Mouse (Mus musculus) embryo, embryonic 10 days (tissue): ENCODE data around the gene Rpl11.
"Not testable (repeated sequence)": the region's sequence is repeated elsewhere in the genome, so short reads cannot be mapped to it uniquely, and the experiment has no call there.

Source experiments
- DNase-seq: peaks from one replicate; pipeline ENCODE4 v3.0.0-alpha.2; 2015; ENCODE audit warnings: low spot score

Gene Rpl11

DNA sequence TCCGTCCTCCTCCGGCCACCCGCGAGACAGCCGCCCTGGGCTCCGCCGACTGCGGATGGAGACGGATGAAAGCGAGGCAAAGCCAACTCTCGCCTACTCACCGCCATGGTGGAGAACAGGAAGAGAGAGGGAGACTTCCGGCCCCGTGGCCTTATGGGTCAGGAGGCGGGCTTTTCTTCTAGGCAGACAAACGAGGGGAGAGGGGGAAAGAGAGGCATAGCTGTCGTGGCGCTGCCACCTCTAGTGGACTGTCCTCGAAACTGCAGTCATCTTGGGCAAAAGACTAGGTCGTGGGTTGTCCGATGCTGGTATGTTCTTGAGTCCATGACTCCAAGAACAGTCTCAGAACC is at the start of gene Rpl11:
Rpl11 (minus strand) TSS at position 182 of the 350 bp plus-strand sequence.
- peak; percentile 97 for DNase-seq

DNA sequence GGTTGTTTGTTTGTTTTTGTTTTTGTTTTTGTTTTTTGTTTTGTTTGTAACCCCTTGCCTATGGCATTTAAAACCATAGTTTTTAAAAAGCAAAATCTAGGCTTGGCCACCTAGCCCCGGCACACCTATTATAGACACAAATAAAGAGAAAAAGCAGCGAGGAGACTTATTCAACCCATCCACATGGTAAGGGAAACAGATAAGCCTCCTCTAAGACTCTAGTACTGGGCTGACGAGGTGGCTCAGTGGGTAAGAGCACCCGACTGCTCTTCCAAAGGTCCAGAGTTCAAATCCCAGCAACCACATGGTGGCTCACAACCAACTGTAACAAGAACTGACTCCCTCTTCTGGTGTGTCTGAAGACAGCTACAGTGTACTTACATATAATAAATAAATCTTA is 48.5 kb upstream of the Rpl11 start:
- not testable (repeated sequence) for DNase-seq

DNA sequence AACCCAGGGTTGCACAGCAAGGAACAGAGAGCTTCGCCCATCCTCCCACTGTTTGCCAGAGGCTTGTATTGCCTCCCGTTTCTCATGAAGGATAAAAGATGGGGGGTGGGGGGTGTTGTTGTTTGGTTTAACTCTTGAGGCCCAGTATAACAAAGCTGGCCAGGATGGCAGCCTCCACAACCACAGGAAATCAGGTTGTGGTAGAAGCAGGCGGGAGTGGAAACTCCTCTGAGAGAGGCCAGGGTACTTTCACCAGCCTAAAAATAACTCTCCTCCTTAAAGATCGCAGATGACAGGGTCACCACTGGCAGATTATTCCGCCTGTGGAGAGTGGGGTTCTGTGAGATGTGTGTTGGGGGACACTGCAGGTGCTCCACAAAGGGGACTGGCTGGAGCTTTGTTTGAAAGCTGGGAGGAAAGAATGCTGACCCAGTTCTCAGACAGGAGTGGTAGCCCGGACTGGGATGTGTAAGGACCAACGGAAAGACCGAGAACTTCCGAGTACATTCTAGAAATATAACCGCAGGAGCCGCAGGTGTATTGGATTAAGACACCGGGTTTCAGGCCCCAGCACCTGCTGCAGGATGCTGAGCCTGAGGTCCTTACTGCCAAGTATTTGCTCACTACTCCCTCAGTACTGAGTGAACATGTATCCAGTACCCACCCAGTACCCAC is 47.3 kb upstream of the Rpl11 start:
- no peak for DNase-seq

DNA sequence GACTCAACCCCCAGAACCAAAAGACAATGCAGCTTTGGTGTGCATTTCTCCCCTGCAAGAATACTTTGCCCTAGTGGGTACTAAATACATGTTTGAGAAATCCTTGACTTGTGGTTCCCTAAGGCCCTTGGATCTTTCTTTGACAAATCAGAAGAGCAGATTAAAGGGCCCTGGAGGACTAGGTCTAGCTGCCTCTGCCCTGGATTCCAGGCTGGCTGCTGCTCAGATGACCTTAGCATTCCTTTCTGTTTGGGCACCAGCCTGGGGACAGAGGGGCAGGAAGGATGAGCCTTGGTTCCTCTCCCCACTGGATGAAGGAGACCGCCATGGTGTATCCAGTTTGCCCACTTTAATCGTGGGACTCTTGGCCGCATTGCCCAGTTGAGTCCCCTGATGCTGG is 45.2 kb upstream of the Rpl11 start:
- no peak for DNase-seq

DNA sequence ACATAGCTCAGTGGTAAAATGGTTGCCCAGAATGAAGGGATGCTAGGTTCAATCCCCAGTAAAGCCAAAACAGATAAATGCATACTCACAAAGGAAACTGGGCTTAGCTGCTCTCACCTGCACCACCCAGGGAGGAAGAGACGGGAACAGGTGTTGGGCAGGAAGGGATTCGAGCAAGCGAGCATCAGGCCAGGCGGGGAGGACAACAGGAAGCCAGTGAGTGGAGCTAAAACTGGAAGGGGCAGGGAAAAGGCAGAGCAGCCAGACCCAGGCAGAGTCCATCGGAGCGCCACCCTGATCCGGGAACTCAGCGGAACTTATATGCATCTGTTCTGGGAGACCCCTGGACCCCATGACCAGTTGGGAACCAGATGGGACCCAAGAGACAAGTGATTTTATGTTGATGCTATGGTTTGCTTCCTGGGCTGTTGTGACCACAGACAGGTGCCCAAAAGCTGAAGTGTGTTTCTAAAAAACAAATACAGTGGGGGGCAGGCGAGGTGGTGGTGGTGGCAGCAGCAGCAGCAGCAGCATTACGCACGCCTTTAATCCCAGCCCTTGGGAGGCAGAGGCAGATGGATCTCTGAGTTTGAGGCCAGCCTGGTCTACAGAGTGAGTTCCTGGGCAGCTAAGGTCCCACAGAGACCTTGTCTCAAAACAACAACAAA is 43.4 kb upstream of the Rpl11 start:
- DNase-seq: no peak

DNA sequence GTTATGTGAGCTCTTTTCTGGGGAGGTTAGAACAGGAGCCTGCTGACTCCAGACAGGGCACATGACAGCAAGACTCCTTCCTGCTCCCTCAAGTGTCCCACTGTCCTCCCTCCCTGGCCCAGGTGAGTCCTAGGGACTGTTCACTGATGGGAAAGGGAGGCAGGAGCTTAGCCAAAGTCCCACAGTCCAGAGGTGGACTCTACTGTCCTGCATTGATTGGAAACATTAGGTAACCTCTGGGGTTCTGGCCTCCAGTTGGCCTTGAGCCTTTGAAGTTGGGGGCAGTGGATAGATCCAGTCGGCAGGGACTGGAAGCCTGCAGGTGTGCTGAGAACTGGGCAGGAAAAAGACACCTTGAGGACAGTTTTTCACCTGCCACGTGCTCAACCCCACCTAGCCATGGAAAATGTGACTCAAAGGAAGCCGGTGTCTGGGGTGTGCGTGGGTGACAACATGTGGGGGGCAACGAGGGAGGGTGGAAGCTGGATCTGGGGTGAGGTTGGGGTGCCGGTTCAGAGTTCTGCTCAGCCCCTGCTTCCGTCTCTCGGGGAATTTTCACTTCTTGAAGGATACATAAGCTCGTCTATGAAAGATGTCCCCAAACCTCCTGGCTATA is 42.4 kb upstream of the Rpl11 start:
- no peak for DNase-seq

DNA sequence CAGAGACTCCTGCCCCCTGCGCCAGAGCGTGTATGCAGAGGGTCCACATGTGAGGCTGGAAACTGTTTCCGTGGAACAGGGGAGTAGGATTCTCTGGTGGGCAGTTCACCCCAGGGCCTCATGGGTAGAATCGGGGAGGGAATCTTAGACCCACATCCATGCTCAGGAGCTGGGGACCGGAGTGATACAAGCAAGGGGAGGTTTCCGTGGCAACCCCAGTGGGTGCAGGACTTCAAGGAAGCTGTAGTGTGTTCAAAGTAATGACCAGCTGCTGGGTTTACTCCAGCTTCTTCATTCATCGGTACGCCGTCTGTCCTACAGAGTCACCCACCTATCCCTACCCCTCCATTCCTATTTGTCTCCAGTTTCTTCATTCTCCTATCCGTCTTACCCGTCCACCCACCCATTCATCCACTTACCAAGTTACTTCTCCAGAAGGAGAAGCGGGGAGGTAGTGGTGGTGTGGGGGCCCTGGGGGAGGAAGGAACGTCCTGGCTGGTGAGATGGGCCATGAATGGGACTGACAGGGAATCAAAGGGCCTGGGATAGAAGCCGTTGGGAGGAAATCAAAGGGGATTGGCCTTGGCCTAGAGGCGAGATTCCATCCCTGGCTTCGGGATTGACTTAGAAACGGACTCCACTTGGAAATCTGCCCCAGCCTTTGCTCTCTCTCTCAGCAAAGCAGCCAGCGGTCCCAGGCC is 41.4 kb upstream of the Rpl11 start:
- DNase-seq: no peak

DNA sequence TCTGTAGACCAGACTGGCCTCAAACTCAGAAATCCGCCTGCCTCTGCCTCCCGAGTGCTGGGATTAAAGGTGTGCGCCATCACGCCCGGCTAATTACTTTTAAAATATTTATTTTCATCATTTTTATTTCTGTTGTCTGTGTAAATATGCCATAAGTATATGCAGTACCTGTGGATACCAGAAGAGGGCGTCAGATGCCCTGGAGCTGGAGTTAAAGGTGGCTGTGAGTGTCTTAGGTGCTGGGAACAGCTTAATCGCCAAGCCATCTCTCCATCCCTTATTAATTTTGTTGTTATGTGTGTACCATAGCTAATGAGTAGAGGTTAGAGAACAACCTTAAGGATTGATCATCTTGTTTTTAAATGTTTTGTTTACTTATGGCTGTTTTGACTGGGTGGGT is 39.3 kb upstream of the Rpl11 start:
- no peak for DNase-seq

DNA sequence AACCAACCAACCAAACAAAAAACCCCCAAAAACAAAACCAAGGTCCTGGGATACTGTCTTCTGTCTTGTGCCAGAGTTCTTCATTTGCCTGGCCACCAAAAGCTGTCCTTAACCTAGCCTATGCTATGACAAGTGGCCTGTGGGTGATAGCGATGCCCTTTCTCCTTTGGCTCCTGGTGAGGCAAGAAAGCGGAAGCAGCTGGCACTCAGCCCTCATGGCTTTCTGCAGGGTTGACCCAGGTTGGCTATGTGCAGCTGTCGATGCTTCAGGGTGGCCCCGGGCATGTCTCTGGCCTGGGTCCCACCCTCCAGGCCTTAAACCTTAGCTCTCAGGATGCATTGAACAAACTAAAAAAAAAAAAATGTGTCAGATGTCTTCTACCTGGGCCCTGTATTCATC is 38.1 kb upstream of the Rpl11 start:
- no peak for DNase-seq

DNA sequence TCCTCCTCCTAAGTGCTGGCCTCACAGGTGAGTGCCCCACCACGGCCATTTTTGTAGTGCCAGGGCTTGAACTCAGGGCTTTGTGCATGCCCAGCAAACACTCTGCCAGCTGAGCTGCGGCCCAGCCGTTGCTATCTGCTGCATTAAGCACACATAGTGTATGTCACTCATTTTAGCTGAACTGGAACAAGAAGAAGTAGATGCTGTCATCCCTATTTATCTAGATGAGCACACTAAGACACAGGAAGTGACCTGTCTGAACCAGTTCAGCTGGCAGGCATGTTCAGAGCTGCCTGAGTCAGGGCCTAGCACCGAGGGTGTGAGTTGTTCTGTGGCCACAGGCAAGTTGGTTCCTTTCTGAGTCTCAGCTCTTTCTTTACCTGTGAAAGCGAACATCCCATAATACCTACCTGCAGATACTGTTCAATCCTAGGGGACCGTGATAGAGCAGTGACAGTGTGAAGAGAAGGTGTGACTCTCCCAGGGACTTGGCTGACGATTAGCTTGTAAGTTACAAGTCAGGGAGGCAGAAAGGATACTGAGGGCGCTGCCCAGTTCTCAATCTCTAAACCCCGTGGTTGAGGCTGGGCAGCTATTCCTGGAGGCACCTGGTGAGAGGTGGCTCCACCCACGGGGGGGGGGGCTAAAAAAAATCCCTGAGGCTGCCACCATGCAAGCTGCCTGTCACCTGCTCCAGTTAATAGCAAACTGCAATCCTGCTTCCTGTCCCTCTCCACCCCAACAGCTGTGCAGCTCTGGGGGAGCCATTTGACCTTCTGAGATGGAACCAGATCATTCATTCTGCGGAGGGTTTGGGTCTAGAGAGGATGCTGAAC is 36.7 kb upstream of the Rpl11 start:
- DNase-seq: no peak

DNA sequence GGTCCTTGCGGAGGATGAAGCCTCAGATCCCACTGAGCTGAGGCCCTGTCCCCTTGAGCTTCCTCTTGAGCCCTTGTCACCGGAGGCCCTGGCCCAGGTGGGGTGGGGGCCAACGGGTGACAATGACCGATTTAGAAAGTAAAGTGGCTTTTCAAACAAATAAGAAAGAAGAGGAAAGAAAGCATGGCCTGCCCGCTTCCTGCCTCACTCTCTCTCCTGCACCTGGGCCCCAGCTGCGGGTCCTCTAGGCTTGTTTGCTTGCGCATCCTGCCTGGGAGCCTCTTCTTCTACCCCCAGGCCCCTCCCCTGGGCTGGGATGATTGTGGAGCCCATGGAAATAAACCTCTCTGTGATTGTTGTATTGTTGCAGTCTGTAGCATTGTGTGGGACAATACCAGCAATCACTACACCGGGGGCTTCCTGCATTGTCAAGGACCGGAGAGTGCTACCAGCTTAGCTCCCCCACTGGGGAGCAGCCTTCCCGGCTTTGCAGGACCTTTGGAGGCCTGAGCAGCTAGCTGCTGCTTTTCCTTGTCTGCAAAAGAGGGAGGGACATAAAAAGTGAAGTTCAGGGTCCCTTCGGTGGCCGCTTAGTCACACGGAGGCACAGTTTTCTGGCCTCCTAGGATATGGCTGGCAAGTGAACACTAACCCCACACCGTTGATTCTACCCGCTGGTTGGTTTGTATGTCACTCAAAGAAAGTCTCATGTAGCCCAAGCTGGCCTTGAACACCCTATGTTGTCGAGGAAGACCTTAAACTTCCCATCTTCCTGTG is 35.9 kb upstream of the Rpl11 start:
- DNase-seq: no peak

DNA sequence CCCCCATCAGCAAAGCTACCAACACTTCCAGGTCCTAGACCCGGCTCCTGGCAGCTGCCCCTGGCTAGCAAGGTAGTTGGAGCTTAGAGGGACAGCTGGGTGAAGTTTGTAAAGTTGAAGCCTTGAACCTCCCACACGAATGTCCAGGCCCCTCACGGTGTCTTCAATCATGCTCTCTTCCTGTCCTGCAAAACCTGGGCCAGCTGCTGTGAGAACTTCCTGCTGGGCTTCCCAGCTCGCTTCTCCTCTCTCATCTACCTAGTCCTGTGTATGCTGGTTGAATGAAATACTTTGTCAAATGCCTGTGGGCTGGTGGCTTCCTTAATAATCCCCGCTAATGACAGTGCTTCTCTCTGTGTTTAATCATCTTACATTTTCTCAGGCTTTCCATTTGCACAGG is 35.1 kb upstream of the Rpl11 start:
- no peak for DNase-seq

DNA sequence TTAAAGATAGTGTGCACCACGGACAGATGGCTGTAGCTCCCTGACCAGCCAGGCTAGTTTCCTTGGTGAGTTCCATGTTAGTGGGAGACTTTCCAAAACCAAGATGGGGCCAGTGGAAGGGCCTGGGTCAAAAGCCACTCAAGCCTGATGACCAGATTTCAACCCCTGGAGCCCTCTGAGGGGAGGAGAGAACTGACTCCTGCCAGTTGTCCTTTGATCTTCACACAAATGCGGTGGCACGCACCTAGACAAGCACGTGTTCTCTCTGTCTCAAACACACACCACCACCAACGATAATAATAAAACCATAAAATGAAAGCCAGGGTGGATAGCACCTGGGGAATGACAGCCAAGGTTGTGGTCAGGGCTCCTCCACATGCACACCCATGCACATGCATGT is 34.0 kb upstream of the Rpl11 start:
- DNase-seq: no peak

DNA sequence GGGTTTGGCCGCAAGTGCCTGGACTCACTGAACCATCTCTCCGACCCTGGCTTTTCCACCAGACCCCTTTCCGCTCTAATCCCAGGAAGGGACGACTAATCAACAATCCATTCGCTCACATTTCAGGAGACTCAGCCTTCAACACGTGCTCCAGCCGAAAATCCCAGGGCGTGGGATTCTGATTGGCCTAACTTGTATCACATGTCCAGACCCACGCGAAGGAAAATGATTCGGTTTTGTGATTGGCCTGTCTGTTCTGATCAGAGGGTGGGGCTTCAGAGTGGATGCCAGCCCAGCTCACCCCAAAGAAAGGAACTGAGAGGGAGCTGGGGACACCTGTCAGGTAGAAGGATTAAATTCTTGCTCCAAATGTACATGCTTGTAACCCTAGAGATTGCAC is 31.6 kb upstream of the Rpl11 start:
- DNase-seq: no peak

DNA sequence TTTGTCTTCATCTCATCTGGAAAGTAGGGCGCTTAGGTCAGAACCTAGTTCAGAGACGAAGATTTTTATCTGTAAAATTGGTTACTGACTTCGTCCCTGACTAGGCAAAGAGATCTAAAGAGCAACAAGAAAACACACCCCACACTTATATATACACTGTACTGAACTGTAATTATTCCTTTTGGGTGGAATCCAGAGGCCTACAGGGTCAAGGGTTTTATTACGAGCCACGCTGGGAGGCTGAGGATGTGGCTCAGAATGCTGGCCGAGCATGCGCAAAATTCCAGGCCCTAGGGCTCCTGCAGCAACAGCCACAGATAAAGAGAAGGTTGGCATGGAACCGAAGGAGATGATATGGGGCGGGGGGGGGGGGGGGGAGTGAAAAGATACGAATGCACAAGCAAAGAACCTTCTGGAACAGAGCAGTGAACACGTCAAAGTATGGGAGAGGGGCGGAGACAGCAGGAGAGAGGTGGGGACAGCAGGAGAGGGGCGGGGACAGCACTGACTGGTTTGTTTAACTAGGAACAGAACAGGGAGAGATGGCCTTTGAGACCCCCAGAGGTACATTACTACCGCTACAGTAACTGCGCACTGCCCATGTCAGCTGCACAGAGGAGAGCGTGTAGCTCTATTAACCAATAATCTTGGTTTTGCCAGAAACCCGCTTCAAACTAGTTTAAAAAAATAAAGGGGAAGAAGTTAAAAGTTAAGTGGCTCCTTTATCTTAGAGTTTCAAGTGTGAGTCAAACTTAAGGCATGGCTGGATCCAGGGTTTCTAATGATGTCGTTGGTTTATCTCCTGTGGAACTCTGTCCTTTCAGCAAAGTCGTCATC is 30.3 kb upstream of the Rpl11 start:
- no peak for DNase-seq

DNA sequence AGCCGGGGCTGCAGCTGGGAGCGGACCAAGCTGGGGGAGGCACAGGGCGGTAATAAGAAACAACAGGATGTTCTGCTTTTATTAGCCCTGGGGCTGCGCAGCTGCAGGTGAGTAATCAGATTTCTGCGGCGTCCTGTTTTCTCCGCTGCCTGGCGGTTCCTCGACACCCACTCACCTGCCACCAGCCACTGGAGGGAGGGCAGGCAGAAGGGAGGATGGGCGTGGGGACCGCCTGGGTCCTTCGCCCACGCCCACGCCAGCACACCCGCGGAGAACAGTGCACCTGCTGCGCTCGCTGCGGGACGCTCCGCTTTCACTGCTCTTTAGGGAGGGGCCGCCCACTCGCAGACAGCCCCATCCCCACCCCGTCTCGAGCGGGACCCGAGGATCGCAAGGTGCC is 28.5 kb upstream of the Rpl11 start:
- no peak for DNase-seq

DNA sequence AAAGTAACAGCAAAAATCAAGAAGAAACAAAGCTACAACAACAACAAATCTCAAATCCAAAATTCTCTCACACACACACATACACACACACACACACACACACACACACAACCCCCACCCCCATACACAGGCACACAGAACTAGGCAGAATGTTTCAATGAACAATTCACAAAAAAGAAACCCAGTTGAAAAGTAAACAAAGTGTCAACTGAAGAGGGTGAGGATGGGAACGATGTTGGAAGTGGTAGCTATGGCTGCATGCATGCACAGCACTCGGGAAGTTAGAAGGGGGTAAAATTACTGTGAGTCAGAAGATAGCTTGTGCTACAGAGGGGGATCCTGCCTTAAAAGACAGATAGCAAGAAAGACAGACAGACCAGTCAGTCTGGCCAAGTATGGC is 25.4 kb upstream of the Rpl11 start:
- no peak for DNase-seq

DNA sequence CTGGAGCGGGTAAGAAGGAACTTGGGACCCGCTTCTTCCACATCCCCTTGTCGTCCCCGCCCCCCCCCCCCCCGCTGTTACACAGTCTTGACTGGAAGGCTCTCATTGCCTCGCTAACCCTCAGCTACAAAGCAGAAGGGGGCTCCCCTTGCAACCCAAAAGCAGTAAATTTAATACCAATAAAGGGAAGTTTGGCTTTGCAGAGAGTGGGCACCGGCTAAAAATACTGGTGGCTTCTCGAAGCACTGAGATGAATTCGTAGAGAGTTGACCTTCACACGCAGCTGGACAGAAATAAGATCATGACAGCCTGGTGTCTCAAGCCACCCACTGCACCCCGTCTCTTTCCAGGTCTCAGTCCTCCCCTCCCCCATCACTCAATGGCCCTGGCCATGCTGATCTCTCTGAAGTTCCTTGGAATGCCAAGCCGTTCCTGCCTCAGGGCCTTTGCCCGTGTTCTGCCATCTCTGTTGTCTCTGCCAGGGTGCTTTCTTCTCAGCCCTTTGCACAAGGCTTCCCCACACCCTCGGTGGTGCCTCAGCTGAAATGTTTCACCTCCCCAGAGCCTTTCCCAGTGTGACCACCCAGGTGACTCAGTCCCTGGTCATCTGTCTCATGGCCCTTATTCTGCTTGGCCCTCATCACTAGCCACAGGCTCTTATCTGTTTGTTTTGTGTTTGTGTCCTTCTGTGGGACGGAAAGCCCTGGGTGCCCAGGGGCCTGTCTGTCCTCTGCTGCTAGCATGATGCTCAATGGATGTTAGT is 23.7 kb upstream of the Rpl11 start:
- no peak for DNase-seq

DNA sequence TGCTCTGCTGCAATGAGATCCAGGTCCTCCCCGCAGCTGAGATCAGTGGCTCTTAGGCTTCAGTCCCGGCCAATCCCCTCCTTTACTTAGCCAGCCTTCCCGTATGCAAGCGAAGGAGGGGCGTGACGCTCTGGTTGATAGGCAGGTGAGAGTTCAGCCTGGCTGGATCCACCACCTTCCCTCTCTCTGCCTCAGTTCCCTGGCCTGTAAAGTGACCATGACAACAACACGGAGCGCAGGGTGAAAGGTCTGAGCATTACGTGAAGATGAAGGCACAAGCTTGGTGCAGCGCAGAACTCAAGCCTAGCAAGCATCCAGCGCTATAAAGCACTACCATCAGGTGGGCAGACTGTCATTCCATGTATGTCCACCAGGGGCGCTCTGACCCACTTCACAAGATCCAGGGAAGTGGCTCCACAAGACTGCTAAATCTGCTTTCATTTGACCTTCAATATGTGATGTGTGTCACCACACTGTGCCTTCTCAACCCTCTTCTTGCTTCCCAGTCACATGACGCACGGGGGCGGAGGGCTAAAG is 18.0 kb upstream of the Rpl11 start:
- peak; percentile 93 for DNase-seq
